Mouse (Mus musculus): ENCODE measurements around the gene Celsr1. TPM values are rescaled to one million over a fixed set of nuclear protein-coding genes. Genes with fewer than 3 reads are reported as not detected.
A peak's percentile ranks its signal among the peaks of the same experiment; 100 is the strongest.

The Celsr1 gene
- polyA plus RNA-seq, 1 experiment from 2014 or later = 4.8 TPM

- Histone ChIP-seq H3K4me1 (peaks cover 55% of the 10 kb centered on the region), H3K27ac (peak overlapping the region; percentile 60; the same call in 1 of the 2 replicates), H3K9ac (no peak overlapping the region), H3K4me2 (no peak overlapping the region), H3K9me3 (no peaks in the 10 kb centered on the region), H3K4me3 (no peak overlapping the region), H3K27me3 (no peaks in the 10 kb centered on the region), H3K36me3 (no peaks in the 10 kb centered on the region)
- ATAC-seq (ENCODE audit: borderline replicate concordance, extremely low read depth, low FRiP score, low TSS enrichment) = no peak
- WGBS = 75% methylated on average over 3 of the region's 3 CpGs
Measured at GRCm38 (mm10) chr15:86004048-86004447, 29.5 kb downstream of the Celsr1 start.

DNA sequence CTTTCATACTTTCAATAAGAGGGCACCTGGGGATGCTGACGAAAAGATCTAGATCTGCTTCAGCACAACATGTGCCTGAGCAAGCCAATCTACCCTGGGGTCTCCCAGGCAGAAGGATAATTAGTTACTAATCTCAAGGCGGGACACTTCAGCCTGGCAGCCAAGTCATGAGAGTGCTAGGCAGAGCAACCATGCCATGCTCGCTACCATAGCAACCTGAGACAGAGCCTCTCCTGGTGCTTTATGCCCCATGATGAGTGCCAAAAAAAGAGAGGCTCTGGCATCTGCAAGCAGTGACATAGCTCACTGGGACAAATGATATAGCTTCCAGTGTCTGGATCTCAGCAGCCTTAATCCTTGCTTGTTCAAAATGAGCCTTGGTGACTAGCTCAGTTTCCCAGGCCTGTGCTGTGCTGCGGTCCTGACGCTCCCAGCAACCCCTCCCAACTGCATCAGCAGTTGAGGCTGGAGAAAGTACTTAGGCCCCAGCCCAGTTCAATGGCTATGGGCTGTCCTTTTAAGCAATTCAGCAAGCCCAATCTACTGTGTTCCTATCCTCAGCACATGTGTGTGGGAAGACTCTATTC lies 32.8 kb downstream of the Celsr1 start:
- H3K4me3 ChIP-seq = no peak overlapping the region
- H3K27me3 ChIP-seq = no peaks in the 10 kb centered on the region
- WGBS = 60% methylated on average over 5 of the region's 5 CpGs
- H3K36me3 ChIP-seq = no peaks in the 10 kb centered on the region
- ATAC-seq (ENCODE audit: borderline replicate concordance, extremely low read depth, low FRiP score, low TSS enrichment) = no peak; the same call in 1 of the 2 replicates
- peaks cover 62% of the 10 kb centered on the region for H3K4me1 ChIP-seq
- no peaks in the 10 kb centered on the region for H3K9me3 ChIP-seq
- H3K4me2 ChIP-seq = no peak overlapping the region
- H3K9ac ChIP-seq = no peak overlapping the region
- H3K27ac ChIP-seq = peak overlapping the region; percentile 61; the same call in 1 of the 2 replicates

GRCm38 (mm10) chr15:85998525-85999230 lies 34.9 kb downstream of the Celsr1 start:
- Histone ChIP-seq H3K27me3 (no peaks in the 10 kb centered on the region), H3K9me3 (no peaks in the 10 kb centered on the region), H3K4me3 (no peak overlapping the region), H3K9ac (no peak overlapping the region), H3K4me1 (peaks cover 73% of the 10 kb centered on the region), H3K36me3 (no peaks in the 10 kb centered on the region), H3K4me2 (no peak overlapping the region), H3K27ac (no peak overlapping the region)
- 56% methylated on average over 4 of the region's 4 CpGs for WGBS
- ATAC-seq (ENCODE audit: borderline replicate concordance, extremely low read depth, low FRiP score, low TSS enrichment) = no peak

DNA sequence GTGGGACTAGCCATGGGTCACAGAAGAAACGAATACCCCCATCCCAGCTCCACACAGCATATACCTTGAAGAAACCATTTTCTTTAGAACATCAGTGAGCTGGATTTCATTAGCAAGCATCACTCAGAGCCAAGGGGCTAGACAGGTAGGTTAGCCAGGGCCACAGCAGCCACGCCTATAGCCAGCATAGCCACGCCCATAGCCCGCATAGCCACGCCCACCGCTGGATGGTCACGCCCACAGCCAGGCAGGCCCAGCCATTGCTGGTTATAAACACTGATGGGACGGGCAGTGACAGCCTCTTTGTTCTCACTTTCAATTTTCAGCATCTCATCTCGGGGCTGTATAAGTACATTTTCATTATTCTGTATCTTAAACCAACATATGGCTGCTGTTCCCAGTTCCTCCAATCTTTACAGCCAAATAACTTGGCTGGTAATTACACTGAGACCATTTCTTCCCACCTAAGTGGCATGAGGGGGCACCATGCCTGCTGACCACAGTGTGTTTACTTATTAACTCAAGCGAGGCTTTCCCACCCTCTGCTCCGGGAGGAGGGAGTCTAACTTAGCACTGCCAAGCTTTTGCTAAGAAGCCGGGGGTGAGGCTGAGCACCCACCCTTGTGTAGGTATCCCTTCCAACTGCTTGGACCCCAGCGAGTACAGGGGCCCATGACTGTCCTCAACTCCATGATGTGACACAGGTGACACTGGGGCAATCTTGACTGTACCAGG lies 37.4 kb downstream of the Celsr1 start:
- Histone ChIP-seq H3K4me2 (no peak overlapping the region), H3K4me1 (peaks cover 78% of the 10 kb centered on the region), H3K4me3 (no peak overlapping the region), H3K36me3 (no peaks in the 10 kb centered on the region), H3K9me3 (no peaks in the 10 kb centered on the region), H3K27ac (peak overlapping the region; percentile 58), H3K27me3 (no peaks in the 10 kb centered on the region), H3K9ac (no peak overlapping the region)
- ATAC-seq (ENCODE audit: borderline replicate concordance, extremely low read depth, low FRiP score, low TSS enrichment) = no peak
- 26% methylated on average over 13 of the region's 13 CpGs for WGBS

DNA sequence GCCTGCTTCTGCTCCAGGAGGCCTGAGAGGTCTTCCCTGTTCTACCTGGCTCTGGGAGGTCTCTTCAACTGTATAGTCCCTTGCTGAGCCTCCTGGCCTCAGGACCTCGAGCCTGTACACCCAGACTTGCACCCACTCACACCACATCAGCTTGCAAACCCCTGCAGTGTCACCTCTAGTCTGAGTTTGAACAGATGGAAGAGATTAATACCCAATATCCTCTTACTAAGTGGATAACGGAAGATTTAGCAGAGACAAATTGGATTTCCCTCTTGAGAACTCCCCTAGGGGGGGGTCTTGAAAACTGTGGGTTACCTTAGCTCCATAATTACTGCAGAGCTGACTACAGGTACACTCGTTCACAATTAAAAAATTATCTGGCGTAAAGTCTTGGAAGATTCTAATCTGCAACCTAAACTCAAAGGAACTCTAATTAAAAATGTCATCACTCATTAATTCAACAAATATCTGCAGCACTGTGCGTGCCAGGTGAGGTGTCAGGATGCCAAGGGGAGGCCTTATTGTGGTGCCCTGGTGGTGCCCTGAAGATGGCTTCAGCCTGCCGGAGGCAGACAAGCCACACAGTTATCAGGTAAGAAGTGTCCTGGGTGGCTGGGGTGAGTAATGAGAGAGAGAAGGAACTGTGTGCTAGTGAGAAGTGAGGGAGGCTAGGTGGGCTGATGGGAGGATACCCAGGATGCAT lies 38.5 kb downstream of the Celsr1 start:
- Histone ChIP-seq H3K27me3 (no peaks in the 10 kb centered on the region), H3K36me3 (no peaks in the 10 kb centered on the region), H3K4me2 (no peak overlapping the region), H3K4me3 (no peak overlapping the region), H3K27ac (peak overlapping the region; percentile 92), H3K9ac (no peak overlapping the region), H3K4me1 (peaks cover 73% of the 10 kb centered on the region), H3K9me3 (no peaks in the 10 kb centered on the region)
- WGBS = 75% methylated on average over 6 of the region's 6 CpGs
- ATAC-seq (ENCODE audit: borderline replicate concordance, extremely low read depth, low FRiP score, low TSS enrichment) = no peak

GRCm38 (mm10) chr15:85993931-85994583 lies 39.5 kb downstream of the Celsr1 start:
- Histone ChIP-seq H3K4me1 (peaks cover 66% of the 10 kb centered on the region), H3K36me3 (no peaks in the 10 kb centered on the region), H3K4me3 (no peak overlapping the region), H3K9ac (no peak overlapping the region), H3K27me3 (no peaks in the 10 kb centered on the region), H3K27ac (peak overlapping the region; percentile 92), H3K4me2 (0 out of 2 replicates have a peak overlapping the region, but pooled peaks have one; percentile 6), H3K9me3 (no peaks in the 10 kb centered on the region)
- 37% methylated on average over 14 of the region's 14 CpGs for WGBS
- ATAC-seq (ENCODE audit: borderline replicate concordance, extremely low read depth, low FRiP score, low TSS enrichment) = 0 out of 2 replicates have a peak, but pooled peaks have one; percentile 11

GRCm38 (mm10) chr15:85993386-85993785 lies 40.2 kb downstream of the Celsr1 start:
- H3K9me3 ChIP-seq = no peaks in the 10 kb centered on the region
- no peaks in the 10 kb centered on the region for H3K27me3 ChIP-seq
- ATAC-seq (ENCODE audit: borderline replicate concordance, extremely low read depth, low FRiP score, low TSS enrichment) = peak; percentile 59; the same call in 1 of the 2 replicates
- peaks cover 64% of the 10 kb centered on the region for H3K4me1 ChIP-seq
- no peak overlapping the region for H3K4me2 ChIP-seq
- peak overlapping the region; percentile 92 for H3K27ac ChIP-seq
- H3K9ac ChIP-seq = no peak overlapping the region
- no peaks in the 10 kb centered on the region for H3K36me3 ChIP-seq
- H3K4me3 ChIP-seq = no peak overlapping the region

DNA sequence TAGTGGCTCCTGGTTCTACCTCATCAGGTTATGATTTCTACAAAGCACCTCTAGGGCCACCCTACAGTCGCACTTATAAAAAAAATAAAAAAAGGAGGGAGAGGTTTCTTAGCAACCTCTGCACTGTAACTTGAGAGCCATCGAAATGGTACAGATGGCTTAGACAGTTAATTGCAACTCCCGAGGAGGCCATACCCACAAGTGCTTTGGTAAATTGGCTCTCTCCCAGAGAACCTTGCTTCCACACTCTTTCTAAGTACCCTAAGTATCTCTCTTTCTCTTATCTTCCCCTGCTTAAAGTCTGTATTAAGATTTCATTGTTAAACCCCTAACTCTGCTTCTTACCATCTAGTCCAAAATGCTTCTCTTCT lies 41.5 kb downstream of the Celsr1 start:
- Histone ChIP-seq H3K27me3 (no peaks in the 10 kb centered on the region), H3K9ac (no peak overlapping the region), H3K4me2 (no peak overlapping the region), H3K9me3 (no peaks in the 10 kb centered on the region), H3K4me1 (peaks cover 56% of the 10 kb centered on the region), H3K4me3 (no peak overlapping the region), H3K27ac (peak overlapping the region; percentile 92), H3K36me3 (no peaks in the 10 kb centered on the region)
- ATAC-seq (ENCODE audit: borderline replicate concordance, extremely low read depth, low FRiP score, low TSS enrichment) = no peak; the same call in 1 of the 2 replicates
- WGBS = 11% methylated on average over 3 of the region's 3 CpGs

GRCm38 (mm10) chr15:85991453-85992124 lies 42.0 kb downstream of the Celsr1 start:
- Histone ChIP-seq H3K9ac (no peak overlapping the region), H3K36me3 (no peaks in the 10 kb centered on the region), H3K4me3 (no peak overlapping the region), H3K27ac (peak overlapping the region; percentile 92), H3K4me1 (peaks cover 51% of the 10 kb centered on the region), H3K4me2 (no peak overlapping the region; the same call in 1 of the 2 replicates), H3K9me3 (no peaks in the 10 kb centered on the region), H3K27me3 (no peaks in the 10 kb centered on the region)
- WGBS = 59% methylated on average over 5 of the region's 5 CpGs
- no peak for ATAC-seq (ENCODE audit: borderline replicate concordance, extremely low read depth, low FRiP score, low TSS enrichment)

GRCm38 (mm10) chr15:85990696-85991443 lies 42.7 kb downstream of the Celsr1 start:
- no peaks in the 10 kb centered on the region for H3K27me3 ChIP-seq
- H3K4me1 ChIP-seq = peaks cover 44% of the 10 kb centered on the region
- H3K9me3 ChIP-seq = no peaks in the 10 kb centered on the region
- no peak overlapping the region for H3K4me3 ChIP-seq
- peak overlapping the region; percentile 86 for H3K27ac ChIP-seq
- no peak for ATAC-seq (ENCODE audit: borderline replicate concordance, extremely low read depth, low FRiP score, low TSS enrichment)
- WGBS = 70% methylated on average over 17 of the region's 17 CpGs
- no peaks in the 10 kb centered on the region for H3K36me3 ChIP-seq
- no peak overlapping the region for H3K9ac ChIP-seq
- H3K4me2 ChIP-seq = no peak overlapping the region; the same call in 1 of the 2 replicates

Measured in lung, embryonic 15.5 days (tissue).